Mouse (Mus musculus) kidney, adult 18-20 months (tissue): Measurements from ENCODE around the gene Dctn1.

Experiments
- DNase-seq: peaks from one replicate; pipeline ENCODE4 v3.0.0; 2021

Gene Dctn1

DNA sequence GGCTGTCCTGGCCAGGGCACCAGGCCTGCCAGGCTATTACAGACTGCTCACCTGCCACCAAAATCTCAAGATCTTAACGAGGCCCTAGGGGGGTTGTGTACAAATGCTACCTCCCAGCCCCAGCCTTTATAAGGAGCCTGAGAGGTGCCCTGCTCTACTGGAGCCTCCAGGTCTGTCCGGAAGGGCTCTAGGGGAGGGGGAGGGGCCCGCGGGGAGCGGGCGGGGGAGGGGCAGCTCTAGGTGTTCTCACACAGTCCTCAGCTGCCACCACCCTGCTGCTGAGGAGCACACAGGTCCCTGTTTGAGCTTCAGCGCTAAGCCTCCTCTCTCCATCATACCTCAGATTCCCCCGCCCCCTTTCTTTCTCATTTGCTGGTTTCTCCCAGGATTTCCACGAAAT lies 71.4 kb downstream of the Dctn1 start:
- no peak for DNase-seq

- no peak for DNase-seq
These were observed 78.8 kb downstream of the Dctn1 start for GRCm38 (mm10) chr6:83244422-83245061.

GRCm38 (mm10) chr6:83245134-83245533 lies 79.4 kb downstream of the Dctn1 start:
- DNase-seq: peak; percentile 76

- no peak for DNase-seq
These were observed 80.3 kb downstream of the Dctn1 start for GRCm38 (mm10) chr6:83245997-83246396.

DNA sequence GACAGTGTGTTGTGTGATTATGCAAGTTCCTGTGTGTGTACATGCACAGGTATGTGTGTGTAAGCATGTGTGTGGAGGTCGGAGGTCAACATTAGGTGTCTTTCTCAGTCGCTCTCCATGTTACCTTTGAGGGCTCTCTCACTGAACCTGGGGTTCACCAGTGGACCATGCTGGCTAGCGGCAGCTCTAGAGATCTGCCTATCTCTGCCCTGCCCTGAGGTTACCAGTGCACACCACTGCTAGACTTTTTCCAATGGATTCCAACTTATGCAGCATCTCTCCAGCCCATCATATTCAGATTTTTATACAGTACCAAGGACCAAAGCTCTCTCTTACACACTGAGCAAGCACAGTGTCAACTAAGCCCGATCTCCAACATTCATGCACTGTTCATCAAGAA lies 81.0 kb downstream of the Dctn1 start:
- DNase-seq: no peak

- no peak for DNase-seq
These were observed 81.4 kb downstream of the Dctn1 start for GRCm38 (mm10) chr6:83247153-83247552.
